Mouse (Mus musculus) adipose tissue, adult 10 weeks (tissue): ENCODE results near the gene Gm9837. TPM values are rescaled to one million over a fixed set of nuclear protein-coding genes. Genes with fewer than 3 reads are reported as not detected.

Experiments used
- polyA plus RNA-seq: library from polyadenylated mRNA; stranded (reverse); fragments of 350-450 nt; fragmentation: Illumina TruSeq; extraction: RNeasy Lipid Tissue Mini Kit (QIAGEN cat#74804); gene quantifications from one replicate; pipeline ENCODE4 v1.2.3, GENCODE M21; 2014; ENCODE audit warnings: low read depth, low replicate concordance

The Gm9837 gene
- not detected for polyA plus RNA-seq

DNA sequence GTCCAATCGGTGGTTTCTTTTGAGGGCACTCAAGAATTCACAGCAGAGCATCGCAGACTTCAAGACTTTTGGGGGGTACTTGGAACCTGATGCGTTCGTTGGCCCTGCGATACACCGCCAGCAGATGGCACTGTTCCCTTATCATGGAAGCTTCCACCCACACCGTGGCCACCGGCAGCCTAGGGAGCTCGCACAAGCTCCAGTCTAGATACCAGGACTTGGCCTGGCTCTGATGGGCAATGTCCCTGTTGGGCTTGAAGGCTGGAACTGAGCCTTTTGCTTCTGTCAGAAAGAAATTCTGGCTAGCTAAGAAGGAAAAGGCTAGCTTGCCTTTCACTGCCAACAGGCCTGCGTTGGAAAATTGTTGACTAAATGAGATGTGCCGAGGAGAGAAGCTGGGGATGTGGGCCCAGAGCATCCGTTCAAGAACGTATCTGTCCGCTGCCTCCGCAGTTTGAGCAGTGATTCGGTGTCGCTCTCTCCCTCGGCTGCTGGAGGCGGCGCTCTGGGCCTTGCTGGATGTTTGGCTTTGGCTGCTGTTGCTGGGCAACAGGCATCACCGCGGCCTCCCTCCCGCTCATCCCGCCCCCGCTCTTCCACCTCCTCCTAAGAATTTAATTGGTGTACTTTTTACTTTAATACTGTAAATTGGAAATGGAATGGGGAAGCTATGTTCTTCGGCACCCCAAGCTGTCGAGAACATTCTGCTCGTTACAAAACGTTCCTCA, at the start of gene Gm9837:
Gene Gm9837, minus strand, starts transcription at position 512 of the 728 bp plus-strand sequence.

DNA sequence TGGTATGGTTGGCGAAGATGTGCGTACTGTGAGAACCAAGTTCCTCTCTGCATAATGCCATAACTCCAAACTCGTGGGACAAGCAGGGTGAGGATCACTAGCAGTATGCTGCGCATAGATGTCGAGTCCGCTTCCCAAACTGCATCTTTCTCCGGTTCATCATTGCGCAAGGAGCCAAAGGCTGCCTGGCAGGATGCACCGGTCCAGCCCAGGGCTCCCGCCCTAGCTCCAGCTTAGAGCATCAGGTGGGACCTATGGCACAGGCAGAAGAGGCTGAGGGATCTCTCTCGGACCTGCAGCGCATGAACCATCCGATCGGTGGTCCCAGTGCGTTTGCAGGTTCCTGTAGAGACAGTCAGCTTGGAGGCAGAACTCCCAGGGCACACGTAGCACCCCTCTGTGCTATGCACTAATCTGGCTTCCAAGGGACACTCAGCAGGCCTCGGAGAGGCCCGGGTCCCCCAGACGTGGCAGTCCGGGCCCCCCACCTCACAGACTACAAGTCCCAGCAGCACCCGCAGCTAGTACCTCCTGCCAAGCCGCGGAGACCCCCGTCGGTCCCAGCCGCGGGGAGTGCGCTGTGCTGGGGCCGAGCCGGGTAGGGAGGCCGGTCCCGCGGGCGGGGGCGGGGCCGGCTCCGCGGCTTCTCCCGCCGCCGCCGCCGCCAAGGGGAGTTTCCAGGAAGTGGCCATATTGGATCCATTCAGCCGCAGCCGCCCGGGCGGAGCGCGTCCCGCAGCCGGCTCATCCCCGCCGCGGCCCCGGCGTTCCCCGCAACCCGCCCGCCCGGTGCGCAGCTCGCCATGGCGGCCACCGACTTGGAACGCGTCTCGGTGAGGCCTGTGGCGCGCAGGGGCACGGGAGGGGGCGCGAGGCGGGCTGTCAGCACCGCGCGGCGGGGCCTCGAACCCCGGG, 49.2 kb upstream of the Gm9837 start, which contains the start of gene Sept8:
Gene Sept8, plus strand, starts transcription at position 51 of the 915 bp plus-strand sequence.

DNA sequence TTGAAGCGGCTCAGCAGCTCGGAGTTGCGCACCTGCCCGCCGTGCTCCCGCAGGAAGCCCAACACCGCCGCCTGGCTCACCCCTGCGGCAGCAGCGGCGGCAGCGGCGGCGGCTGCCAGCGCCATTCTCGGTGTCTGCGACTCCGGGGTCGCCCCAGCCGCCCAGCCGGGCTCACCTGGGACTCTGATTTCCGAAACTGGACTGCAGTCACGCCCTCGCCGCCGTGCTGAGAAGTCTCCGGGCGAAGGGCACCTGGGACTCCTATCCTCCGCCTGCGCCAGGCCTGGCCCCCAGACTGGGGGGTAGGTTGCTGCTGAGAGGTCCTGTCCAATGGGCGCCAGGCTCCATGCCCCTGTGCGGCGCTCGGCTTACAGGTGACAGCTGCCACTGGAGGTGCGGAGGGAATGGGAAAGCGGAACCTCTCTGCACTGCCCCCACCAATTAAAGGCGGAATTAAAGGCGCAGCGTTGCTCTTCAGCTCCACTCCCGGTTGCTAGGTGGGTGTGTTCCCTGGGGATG, 9.6 kb upstream of the Gm9837 start, which contains the start of the genes Gm9945 and Sowaha:
Gene Gm9945, plus strand, starts transcription at position 384 of the 519 bp plus-strand sequence.
Gene Sowaha, minus strand, starts transcription at position 492 of the 519 bp plus-strand sequence.

DNA sequence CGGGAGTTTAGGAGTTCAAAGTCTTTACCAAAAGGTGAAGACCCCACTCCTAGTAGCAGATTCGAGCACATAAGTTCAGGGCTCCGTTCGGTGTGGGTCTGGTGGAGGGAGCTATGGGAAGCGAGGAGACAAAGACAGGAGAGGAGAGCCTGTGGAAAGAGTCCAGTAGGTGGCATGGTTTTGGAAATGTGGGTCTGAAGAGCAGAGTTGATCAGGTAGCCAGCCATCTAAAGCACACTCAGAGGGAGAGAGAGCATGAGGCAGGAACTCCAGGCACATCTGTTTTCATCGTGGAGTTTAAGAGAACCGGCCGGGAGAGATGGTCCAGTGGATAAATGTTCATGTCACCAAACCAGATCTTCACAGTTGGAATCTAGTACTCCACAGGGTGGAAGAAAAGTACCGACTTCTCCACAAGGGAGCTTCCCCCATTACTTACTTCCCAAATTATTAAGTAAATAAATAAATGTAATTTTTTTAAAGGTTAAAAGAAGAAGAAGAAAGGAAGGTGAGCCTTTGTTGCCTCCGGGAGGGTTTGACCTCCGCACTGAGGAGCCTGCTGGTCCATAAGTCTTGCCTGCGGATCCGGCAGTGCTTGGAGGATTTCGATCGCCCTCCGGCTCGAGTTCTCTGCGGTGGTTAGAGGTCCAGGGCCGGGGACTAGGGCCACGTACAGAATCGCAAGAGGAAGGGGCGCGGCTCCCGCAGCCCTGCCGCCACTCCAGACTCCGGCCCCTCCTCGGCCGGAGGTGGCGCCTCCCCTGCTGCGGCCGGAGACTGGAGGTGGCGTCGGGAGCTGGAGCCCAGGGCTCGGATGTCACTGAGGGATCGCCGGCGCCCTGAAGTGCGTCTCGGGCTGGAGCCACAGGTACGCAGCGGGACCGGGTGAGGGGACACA, 13.6 kb downstream of the Gm9837 start, which contains the start of the genes Gm10447 and Shroom1:
Gene Gm10447, minus strand, starts transcription at position 637 of the 898 bp plus-strand sequence.
Gene Shroom1, plus strand, starts transcription at position 732 of the 898 bp plus-strand sequence.

DNA sequence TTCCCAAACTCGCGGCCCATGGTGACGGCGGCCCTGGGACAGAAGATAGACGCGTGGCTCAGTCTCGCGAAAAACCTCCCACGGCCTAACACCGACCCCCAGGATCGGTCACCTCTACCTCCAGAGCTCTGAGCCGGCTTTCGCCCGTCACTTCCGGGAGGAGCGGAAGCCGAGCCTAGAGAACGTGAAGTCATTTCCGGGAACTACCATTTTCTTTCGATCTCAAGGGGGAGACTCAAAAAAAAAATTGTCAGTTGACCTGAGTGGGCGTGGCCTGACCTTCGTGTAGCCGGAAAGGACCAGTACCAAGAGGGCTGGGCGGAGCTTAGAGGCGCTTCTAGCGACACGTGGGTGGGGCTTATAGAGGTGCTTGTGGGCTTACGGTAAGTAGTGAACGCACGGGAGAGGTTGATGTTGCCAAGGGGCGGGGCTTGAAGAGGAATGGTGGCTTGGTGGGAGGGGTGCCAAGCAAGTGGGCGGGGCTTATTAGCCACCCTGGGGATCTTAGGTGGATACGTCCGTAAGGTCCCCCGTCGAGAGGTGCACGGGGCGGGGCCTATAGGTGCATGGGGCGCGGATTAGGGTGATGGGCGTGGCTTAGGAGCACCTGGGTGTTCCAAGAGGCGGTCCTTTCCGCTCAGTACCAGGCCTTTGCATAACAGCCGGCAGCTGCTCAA, 39.5 kb downstream of the Gm9837 start, which contains the start of the genes Uqcrq and Gdf9:
Gene Uqcrq, minus strand, starts transcription at position 162 of the 677 bp plus-strand sequence.
Gene Gdf9, plus strand, starts transcription at position 354 of the 677 bp plus-strand sequence.

DNA sequence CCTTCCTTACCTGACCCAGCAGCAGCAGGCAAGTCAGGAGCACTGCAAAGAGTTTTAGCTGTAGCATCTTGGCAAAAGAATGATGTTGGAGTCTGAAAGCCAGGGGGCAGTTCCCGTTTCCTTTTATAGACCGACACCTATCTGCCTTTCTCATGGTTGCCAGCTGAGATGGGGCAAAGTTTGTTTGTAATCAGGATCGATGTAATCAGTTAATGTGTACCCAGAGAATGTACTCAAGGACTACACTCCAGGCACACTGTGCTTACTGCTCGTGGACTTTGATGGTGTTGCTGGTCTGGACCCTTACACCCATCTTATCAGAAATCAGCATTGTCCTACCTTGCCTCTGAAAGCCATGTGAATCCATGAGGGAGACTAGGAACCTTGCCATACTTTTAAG, 47.2 kb downstream of the Gm9837 start, which contains the start of gene Leap2:
Gene Leap2, minus strand, starts transcription at position 135 of the 400 bp plus-strand sequence.

Other genes with a start within 250 kb of the Gm9837 start
- gene Hspa4, start 170.0 kb downstream of the Gm9837 start, polyA plus RNA-seq = 106 TPM
- gene Zcchc10, start 145.8 kb downstream of the Gm9837 start, polyA plus RNA-seq = 8.2 TPM
- 36.5 TPM for gene Aff4, start 119.6 kb downstream of the Gm9837 start, polyA plus RNA-seq
- not detected for gene Leap2, start 47.3 kb downstream of the Gm9837 start, polyA plus RNA-seq
- 298 TPM for gene Uqcrq, start 39.6 kb downstream of the Gm9837 start, polyA plus RNA-seq
- 1.1 TPM for gene Gdf9, start 39.5 kb downstream of the Gm9837 start, polyA plus RNA-seq
- gene Gm10447, start 13.4 kb downstream of the Gm9837 start, polyA plus RNA-seq = 1.2 TPM
- 7.7 TPM for gene Shroom1, start 13.3 kb downstream of the Gm9837 start, polyA plus RNA-seq
- gene Gm9945, start 9.7 kb upstream of the Gm9837 start, polyA plus RNA-seq = not detected
- 0.25 TPM for gene Sowaha, start 9.8 kb upstream of the Gm9837 start, polyA plus RNA-seq
- 31.8 TPM for gene Sept8, start 48.8 kb upstream of the Gm9837 start, polyA plus RNA-seq
- gene Kif3a, start 96.9 kb upstream of the Gm9837 start, polyA plus RNA-seq = 13.1 TPM
- gene Il4, start 148.2 kb upstream of the Gm9837 start, polyA plus RNA-seq = not detected
- gene Il13, start 164.2 kb upstream of the Gm9837 start, polyA plus RNA-seq = not detected
- 17.0 TPM for gene Rad50, start 236.8 kb upstream of the Gm9837 start, polyA plus RNA-seq